Mouse (Mus musculus) CD8-positive naive resting alpha-beta T cell, adult 57 days (primary cell): ENCODE results near the gene Crim1. TPM values are rescaled to one million over a fixed set of nuclear protein-coding genes. Genes with fewer than 3 reads are reported as not detected.

Source experiments
- total RNA-seq: library from RNA; stranded (reverse); gene quantifications from one replicate; pipeline ENCODE4 v1.2.4, GENCODE M21; 2023

The Crim1 gene
- 62.0 TPM for total RNA-seq

GRCm38 (mm10) chr17:78199626-78200560 is at the start of gene Crim1:
Gene Crim1, plus strand, starts transcription at chr17:78200248.

GRCm38 (mm10) chr17:78417381-78418281 is 217.6 kb downstream of the Crim1 start, which contains the start of gene Fez2:
Gene Fez2, minus strand, starts transcription at chr17:78418152.

Other genes starting within 250 kb of the Crim1 start
- 25.8 TPM for gene Fez2, start 217.9 kb downstream of the Crim1 start, total RNA-seq